Comparison of ENCODE assay signal across 8 mouse cellular contexts in genomic region chr5:122401303-122401640, GRCm38 (mm10). TPM values are rescaled to one million over a fixed set of nuclear protein-coding genes. Genes with fewer than 3 reads are reported as not detected.
A peak's percentile ranks its signal among the peaks of the same experiment; 100 is the strongest.
DNase-seq lines count a peak whose midpoint lies in the region; ATAC-seq and TF ChIP-seq lines count a peak whose summit lies in the region.

No protein-coding gene starts in this region.

- TF ChIP-seq CTCF in E14TG2a.4 (conservative IDR thresholded peaks at IDR 0.05; ENCODE audit: low read length): peak; percentile 99
- TF ChIP-seq CTCF in kidney, postnatal 0 days (IDR thresholded peaks at IDR 0.05; ENCODE audit: low read depth): peak; percentile 95
- peak; percentile 96 for TF ChIP-seq CTCF in lung, postnatal 0 days (IDR thresholded peaks at IDR 0.05)

- DNase-seq in 416B (ENCODE audit: low read depth): peak; percentile 59
- peak; percentile 78 to 80 for DNase-seq in frontal cortex, postnatal 36 days (ENCODE audit: low spot score in 2 of 2)
- peak; percentile 78 for DNase-seq in kidney, postnatal 0 days (ENCODE audit: low spot score)
- DNase-seq in lung, postnatal 0 days (ENCODE audit: low spot score): peak; percentile 71
- peak; percentile 80 for DNase-seq in right cerebral cortex, postnatal 4 days

- H3K4me1 ChIP-seq in E14TG2a.4 (replicated peaks; ENCODE audit: low read depth, low read length): peaks cover 36% of the 10 kb centered on the region
- H3K4me1 ChIP-seq in kidney, postnatal 0 days (replicated peaks; ENCODE audit: insufficient read depth, low read length): no peaks in the 10 kb centered on the region
- no peaks in the 10 kb centered on the region for H3K4me1 ChIP-seq in lung, postnatal 0 days (ENCODE audit: insufficient read depth, low read depth, low read length)

- H3K27ac ChIP-seq in kidney, postnatal 0 days: no peak overlapping the region
- H3K27ac ChIP-seq in lung, postnatal 0 days (ENCODE audit: low read length): no peak overlapping the region

- ATAC-seq in cerebellum, adult (ENCODE audit: insufficient number of reproducible peaks, low FRiP score, low TSS enrichment): peak; percentile 49; the same call in 1 of the 2 replicates
- no peak for ATAC-seq in kidney, postnatal 0 days (replicated peaks; ENCODE audit: low FRiP score, low read depth)
- ATAC-seq in lung, postnatal 0 days: peak; percentile 32; the same call in 1 of the 2 replicates
- no peak for ATAC-seq in activated CD4-positive, CD25-positive, alpha-beta regulatory T cell, adult 4 months

- H3K36me3 ChIP-seq in E14TG2a.4 (ENCODE audit: insufficient read depth, low read length): peaks cover 95% of the 10 kb centered on the region
- peaks cover 60% of the 10 kb centered on the region for H3K36me3 ChIP-seq in kidney, postnatal 0 days (ENCODE audit: insufficient read depth, low read length)
- peaks cover 40% of the 10 kb centered on the region for H3K36me3 ChIP-seq in lung, postnatal 0 days (ENCODE audit: insufficient read depth, low read length)

- H3K27me3 ChIP-seq in E14TG2a.4 (ENCODE audit: insufficient read depth, low read length): no peaks in the 10 kb centered on the region
- H3K27me3 ChIP-seq in kidney, postnatal 0 days (ENCODE audit: insufficient read depth, low read length): no peaks in the 10 kb centered on the region
- no peaks in the 10 kb centered on the region for H3K27me3 ChIP-seq in lung, postnatal 0 days (replicated peaks; ENCODE audit: insufficient read depth, low read length)

- TF ChIP-seq EP300 in lung, postnatal 0 days (IDR thresholded peaks at IDR 0.05): no peak

- H3K4me2 ChIP-seq in kidney, postnatal 0 days (ENCODE audit: low read length): no peak overlapping the region
- H3K4me2 ChIP-seq in lung, postnatal 0 days (replicated peaks; ENCODE audit: low read depth, low read length): no peak overlapping the region

- no peak overlapping the region for H3K9ac ChIP-seq in kidney, postnatal 0 days (ENCODE audit: low read depth, low read length)
- H3K9ac ChIP-seq in lung, postnatal 0 days (replicated peaks; ENCODE audit: low read depth): no peak overlapping the region

- H3K9me3 ChIP-seq in E14TG2a.4 (ENCODE audit: low read length): no peaks in the 10 kb centered on the region
- no peaks in the 10 kb centered on the region for H3K9me3 ChIP-seq in kidney, postnatal 0 days (replicated peaks; ENCODE audit: low read length)
- H3K9me3 ChIP-seq in lung, postnatal 0 days (ENCODE audit: low read length): no peaks in the 10 kb centered on the region

- H3K4me3 ChIP-seq in E14TG2a.4 (replicated peaks; ENCODE audit: low read length): no peak overlapping the region
- H3K4me3 ChIP-seq in kidney, postnatal 0 days (replicated peaks; ENCODE audit: low read depth, low read length): no peak overlapping the region
- no peak overlapping the region for H3K4me3 ChIP-seq in lung, postnatal 0 days (ENCODE audit: low read depth, low read length)

- 17% methylated on average over 8 of the region's 8 CpGs for WGBS in kidney, postnatal 0 days
- 25% methylated on average over 8 of the region's 8 CpGs for WGBS in lung, postnatal 0 days

RNA-seq across cellular contexts. Expression of gene Arpc3, which starts 9.6 kb away (rescaled TPM):
- 136 and 141 TPM in 2 replicates for polyA plus RNA-seq in kidney, postnatal 0 days (2015; fragmentation: Nextera tagmentation; extraction: Ambion mirVana)
- 169 and 177 TPM in 2 replicates for polyA plus RNA-seq in lung, postnatal 0 days (2015; fragmentation: Nextera tagmentation; extraction: Ambion mirVana)
- polyA plus RNA-seq in activated CD4-positive, CD25-positive, alpha-beta regulatory T cell, adult 4 months (2017; shearing (Covaris generic)): 100 to 1,000 TPM; 443 to 614 TPM

RNA-seq across cellular contexts. Expression of gene Anapc7, which starts 20.2 kb away (rescaled TPM):
- polyA plus RNA-seq in kidney, postnatal 0 days (2015; fragmentation: Nextera tagmentation; extraction: Ambion mirVana): 37.5 and 42.0 TPM in 2 replicates
- polyA plus RNA-seq in lung, postnatal 0 days (2015; fragmentation: Nextera tagmentation; extraction: Ambion mirVana): 25.2 and 26.5 TPM in 2 replicates
- 10 to 100 TPM; 13.4 to 23.7 TPM for polyA plus RNA-seq in activated CD4-positive, CD25-positive, alpha-beta regulatory T cell, adult 4 months (2017; shearing (Covaris generic))

RNA-seq across cellular contexts. Expression of gene Fam216a, which starts 29.1 kb away (rescaled TPM):
- 55.7 and 61.0 TPM in 2 replicates for polyA plus RNA-seq in kidney, postnatal 0 days (2015; fragmentation: Nextera tagmentation; extraction: Ambion mirVana)
- polyA plus RNA-seq in lung, postnatal 0 days (2015; fragmentation: Nextera tagmentation; extraction: Ambion mirVana): 41.0 and 42.1 TPM in 2 replicates
- 1 to 10 TPM; 9.3 to 9.9 TPM for polyA plus RNA-seq in activated CD4-positive, CD25-positive, alpha-beta regulatory T cell, adult 4 months (2017; shearing (Covaris generic))

RNA-seq across cellular contexts. Expression of gene Gpn3, which starts 29.6 kb away (rescaled TPM):
- 64.4 and 64.5 TPM in 2 replicates for polyA plus RNA-seq in kidney, postnatal 0 days (2015; fragmentation: Nextera tagmentation; extraction: Ambion mirVana)
- polyA plus RNA-seq in lung, postnatal 0 days (2015; fragmentation: Nextera tagmentation; extraction: Ambion mirVana): 61.2 and 69.2 TPM in 2 replicates
- polyA plus RNA-seq in activated CD4-positive, CD25-positive, alpha-beta regulatory T cell, adult 4 months (2017; shearing (Covaris generic)): 10 to 100 TPM; 46.7 to 63.3 TPM

RNA-seq across cellular contexts. Expression of gene Vps29, which starts 47.1 kb away (rescaled TPM):
- polyA plus RNA-seq in kidney, postnatal 0 days (2015; fragmentation: Nextera tagmentation; extraction: Ambion mirVana): 295 and 301 TPM in 2 replicates
- 189 and 193 TPM in 2 replicates for polyA plus RNA-seq in lung, postnatal 0 days (2015; fragmentation: Nextera tagmentation; extraction: Ambion mirVana)
- polyA plus RNA-seq in activated CD4-positive, CD25-positive, alpha-beta regulatory T cell, adult 4 months (2017; shearing (Covaris generic)): 100 to 1,000 TPM; 248 to 259 TPM

Comparison
In these comparisons a context has a peak if more than half of its experiments do, and no peak if none do; other contexts are left out.
1. ATAC-seq: peak in cerebellum, adult (single experiment) and lung, postnatal 0 days (single experiment); none in kidney, postnatal 0 days (single experiment) and activated CD4-positive, CD25-positive, alpha-beta regulatory T cell, adult 4 months (single experiment).
2. Peak in every context shown above with its lines, with median percentiles within 50 percentile points of each other: DNase-seq and CTCF ChIP-seq.